Mouse (Mus musculus): Measurements from ENCODE around the gene Magi3.

GRCm38 (mm10) chr3:104160603-104161002, 59.6 kb downstream of the Magi3 start:
- TF ChIP-seq CTCF (IDR thresholded peaks at IDR 0.05; ENCODE audit: low read depth) (no peak), EP300 (IDR thresholded peaks at IDR 0.05; ENCODE audit: low read depth) (no peak)

Data from liver, postnatal 0 days (tissue).